Mouse (Mus musculus): Measurements from ENCODE around the gene Snrnp48. TPM values are rescaled to one million over a fixed set of nuclear protein-coding genes. Genes with fewer than 3 reads are reported as not detected.

Snrnp48 gene
- polyA plus RNA-seq, 1 experiment from 2014 or later, result 41.9 TPM

GRCm38 (mm10) chr13:38272624-38273023 lies 67.9 kb downstream of the Snrnp48 start:
- no peaks in the 10 kb centered on the region for H3K4me1 ChIP-seq (ENCODE audit: control insufficient read depth, insufficient read depth, low read length)
- no peaks in the 10 kb centered on the region for H3K36me3 ChIP-seq (ENCODE audit: control insufficient read depth, insufficient read depth, low read length)
- no peak overlapping the region for H3K4me3 ChIP-seq (ENCODE audit: low read depth, low read length)
- H3K9me3 ChIP-seq (ENCODE audit: control insufficient read depth, low read length), result no peaks in the 10 kb centered on the region
- no peaks in the 10 kb centered on the region for H3K27me3 ChIP-seq (ENCODE audit: control insufficient read depth, insufficient read depth, low read length)
- ATAC-seq (ENCODE audit: insufficient number of reproducible peaks, low FRiP score, low TSS enrichment, low read depth), result no peak
- no peak overlapping the region for H3K9ac ChIP-seq (ENCODE audit: low read length)
- H3K27ac ChIP-seq (replicated peaks; ENCODE audit: low read depth, low read length), result no peak overlapping the region
- H3K4me2 ChIP-seq (ENCODE audit: low read depth, severe bottlenecking), result no peak overlapping the region
- DNase-seq (ENCODE audit: low spot score), result no peak
- WGBS, result 57% methylated on average over 3 of the region's 3 CpGs

Other genes with a start within 250 kb of the Snrnp48 start
- 123 and 126 TPM in 2 replicates for gene Ssr1, start 210.7 kb upstream of the Snrnp48 start, polyA plus RNA-seq (2014; fragmentation: Nextera tagmentation; extraction: Ambion mirVana)
- 55.2 and 56.4 TPM in 2 replicates for gene Riok1, start 167.9 kb upstream of the Snrnp48 start, polyA plus RNA-seq (2014; fragmentation: Nextera tagmentation; extraction: Ambion mirVana)
- 0.96 and 0.99 TPM in 2 replicates for gene Cage1, start 167.9 kb upstream of the Snrnp48 start, polyA plus RNA-seq (2014; fragmentation: Nextera tagmentation; extraction: Ambion mirVana)
- gene Dsp, start 53.6 kb upstream of the Snrnp48 start, polyA plus RNA-seq (2014; fragmentation: Nextera tagmentation; extraction: Ambion mirVana), result 3.0 and 3.9 TPM in 2 replicates
- 0.47 and 0.52 TPM in 2 replicates for gene Bmp6, start 140.2 kb downstream of the Snrnp48 start, polyA plus RNA-seq (2014; fragmentation: Nextera tagmentation; extraction: Ambion mirVana)

All from limb, embryonic 11.5 days (tissue).